Mouse (Mus musculus) lung, embryonic 14.5 days (tissue): ENCODE data around the gene Rhbdd2. TPM values are rescaled to one million over a fixed set of nuclear protein-coding genes. Genes with fewer than 3 reads are reported as not detected.
A peak's percentile ranks its signal among the peaks of the same experiment; 100 is the strongest.
"Not testable (repeated sequence)": the region's sequence is repeated elsewhere in the genome, so short reads cannot be mapped to it uniquely, and the experiment has no call there.

ENCODE experiments used
- ATAC-seq: fragments of 200-750 bp; cut with Nextera tagmentation; 2 replicates; pipeline ENCODE4 v1.8.0; 2017; ENCODE audit warnings: mild to moderate bottlenecking, moderate TSS enrichment, moderate library complexity; ENCODE audit not compliant: insufficient read depth
- DNase-seq: peaks from one replicate; pipeline ENCODE4 v3.0.0-alpha.2; 2015
- H3K27ac ChIP-seq: fragments of 300-500 bp; sonication (generic); 2 replicates; pipeline ENCODE4 v1.5.1; 2014; ENCODE audit warnings: low read depth, mild to moderate bottlenecking, moderate library complexity
- H3K27me3 ChIP-seq: fragments of 300-500 bp; sonication (generic); 2 replicates; pipeline ENCODE4 v1.6.1; 2014; ENCODE audit warnings: low read length, control low read depth; ENCODE audit not compliant: insufficient read depth
- H3K36me3 ChIP-seq: fragments of 300-500 bp; sonication (generic); 2 replicates; pipeline ENCODE4 v1.6.1; 2014; ENCODE audit warnings: control low read depth; ENCODE audit not compliant: insufficient read depth
- H3K4me1 ChIP-seq: fragments of 300-500 bp; sonication (generic); 2 replicates; pipeline ENCODE4 v1.6.1; 2014; ENCODE audit warnings: antibody characterized with exemption, control low read depth; ENCODE audit not compliant: insufficient read depth
- H3K4me2 ChIP-seq: fragments of 300-500 bp; sonication (generic); 2 replicates; pipeline ENCODE4 v1.6.1; 2014; ENCODE audit warnings: mild to moderate bottlenecking
- H3K4me3 ChIP-seq: fragments of 300-500 bp; sonication (generic); 2 replicates; pipeline ENCODE4 v1.5.1; 2014; ENCODE audit warnings: low read depth, low read length
- H3K9ac ChIP-seq: fragments of 300-500 bp; sonication (generic); 2 replicates; pipeline ENCODE4 v1.6.1; 2014
- H3K9me3 ChIP-seq: fragments of 300-500 bp; sonication (generic); 2 replicates; pipeline ENCODE4 v1.6.1; 2016; ENCODE audit warnings: low read depth, low read length, control low read depth
- CTCF ChIP-seq: IDR thresholded peaks from 2 replicates; pipeline ENCODE4 v1.5.1; 2016; ENCODE audit warnings: antibody characterized with exemption, low read depth
- WGBS: fragments of 180-500 bp; shearing (Covaris S2); extraction: QIAGEN DNeasy Blood & Tissue Kit; methylation state at CpG from one replicate; pipeline ENCODE4 v1.1.7; 2014; 5-methylcytosine and 5-hydroxymethylcytosine counted together
- polyA plus RNA-seq: library from polyadenylated mRNA; unstranded; fragments of >200 nt; fragmentation: Nextera tagmentation; extraction: Ambion mirVana; gene quantifications from 2 replicates; pipeline ENCODE4 v1.2.1, GENCODE M21; 2014

The Rhbdd2 gene
- 40.5 and 45.7 TPM in 2 replicates for polyA plus RNA-seq

GRCm38 (mm10) chr5:135632117-135632796 lies at the start of gene Rhbdd2:
TSS of gene Rhbdd2 (plus strand) at chr5:135632618.
- peak within 1 kb of the TSS; percentile 61 for H3K4me2 ChIP-seq
- no peaks in the 10 kb centered on the region for H3K9me3 ChIP-seq
- peaks cover 18% of the 10 kb centered on the region for H3K36me3 ChIP-seq
- no peaks in the 10 kb centered on the region for H3K4me1 ChIP-seq
- 12% methylated on average over 30 of the region's 30 CpGs for WGBS
- peak within 1 kb of the TSS; percentile 76 for H3K9ac ChIP-seq
- peak within 1 kb of the TSS; percentile 80 for H3K27ac ChIP-seq
- TF ChIP-seq CTCF = peak; percentile 69
- ATAC-seq = peak; percentile 100
- H3K4me3 ChIP-seq = peak within 1 kb of the TSS; percentile 91
- peak; percentile 97 for DNase-seq
- H3K27me3 ChIP-seq = no peaks in the 10 kb centered on the region

GRCm38 (mm10) chr5:135585691-135586090 lies 46.7 kb upstream of the Rhbdd2 start:
- ATAC-seq (no peak), DNase-seq (no peak)
- no peak overlapping the region for H3K4me3 ChIP-seq
- TF ChIP-seq CTCF = no peak
- no peak overlapping the region for H3K27ac ChIP-seq
- 84% methylated on average over 8 of the region's 8 CpGs for WGBS
- no peak overlapping the region for H3K4me2 ChIP-seq
- H3K27me3 ChIP-seq = no peaks in the 10 kb centered on the region
- H3K4me1 ChIP-seq = no peaks in the 10 kb centered on the region
- no peak overlapping the region for H3K9ac ChIP-seq
- 0 out of 2 replicates have a peak, but pooled peaks cover 3% of the 10 kb centered on the region for H3K9me3 ChIP-seq
- H3K36me3 ChIP-seq = no peaks in the 10 kb centered on the region

- H3K27ac ChIP-seq = no peak overlapping the region
- WGBS = 82% methylated on average over 4 of the region's 4 CpGs
- TF ChIP-seq CTCF = no peak
- H3K4me1 ChIP-seq = no peaks in the 10 kb centered on the region
- no peak overlapping the region for H3K4me3 ChIP-seq
- no peak overlapping the region for H3K4me2 ChIP-seq
- H3K9ac ChIP-seq = no peak overlapping the region
- ATAC-seq (no peak), DNase-seq (no peak)
- no peaks in the 10 kb centered on the region for H3K36me3 ChIP-seq
- 0 out of 2 replicates have a peak, but pooled peaks cover 3% of the 10 kb centered on the region for H3K9me3 ChIP-seq
- no peaks in the 10 kb centered on the region for H3K27me3 ChIP-seq
Observed at GRCm38 (mm10) chr5:135587764-135588163, 44.7 kb upstream of the Rhbdd2 start.

GRCm38 (mm10) chr5:135589996-135590784 lies 42.2 kb upstream of the Rhbdd2 start:
- no peak overlapping the region for H3K27ac ChIP-seq
- no peak overlapping the region for H3K9ac ChIP-seq
- DNase-seq = no peak
- H3K9me3 ChIP-seq = 0 out of 2 replicates have a peak, but pooled peaks cover 3% of the 10 kb centered on the region
- no peaks in the 10 kb centered on the region for H3K27me3 ChIP-seq
- no peak for ATAC-seq
- H3K4me3 ChIP-seq = no peak overlapping the region
- WGBS = 84% methylated on average over 10 of the region's 12 CpGs
- no peaks in the 10 kb centered on the region for H3K36me3 ChIP-seq
- no peak for TF ChIP-seq CTCF
- H3K4me1 ChIP-seq = no peaks in the 10 kb centered on the region
- H3K4me2 ChIP-seq = no peak overlapping the region

GRCm38 (mm10) chr5:135604643-135605042 lies 27.8 kb upstream of the Rhbdd2 start:
- no CpG with 5 or more reads among the region's 1 CpGs for WGBS
- H3K4me1 ChIP-seq, H3K9ac ChIP-seq, DNase-seq, H3K27ac ChIP-seq, H3K36me3 ChIP-seq, H3K9me3 ChIP-seq, H3K4me2 ChIP-seq, H3K27me3 ChIP-seq, H3K4me3 ChIP-seq, ATAC-seq: not testable (repeated sequence)

- not testable (repeated sequence) for H3K4me3 ChIP-seq, H3K9me3 ChIP-seq, H3K36me3 ChIP-seq, ATAC-seq, H3K27me3 ChIP-seq, H3K9ac ChIP-seq, H3K4me2 ChIP-seq, DNase-seq, H3K4me1 ChIP-seq, H3K27ac ChIP-seq
- no CpG with 5 or more reads among the region's 1 CpGs for WGBS
Observed at GRCm38 (mm10) chr5:135606717-135607116, 25.7 kb upstream of the Rhbdd2 start.

GRCm38 (mm10) chr5:135607581-135607980 lies 24.8 kb upstream of the Rhbdd2 start:
- no peak overlapping the region for H3K9ac ChIP-seq
- H3K36me3 ChIP-seq = no peaks in the 10 kb centered on the region
- H3K4me2 ChIP-seq = no peak overlapping the region
- 57% methylated on average over 1 of the region's 1 CpGs for WGBS
- DNase-seq (no peak), ATAC-seq (no peak)
- H3K9me3 ChIP-seq = peaks cover 5% of the 10 kb centered on the region; the same call in 1 of the 2 replicates
- no peak for TF ChIP-seq CTCF
- no peak overlapping the region for H3K4me3 ChIP-seq
- no peak overlapping the region for H3K27ac ChIP-seq
- no peaks in the 10 kb centered on the region for H3K27me3 ChIP-seq
- H3K4me1 ChIP-seq = no peaks in the 10 kb centered on the region
